Mouse (Mus musculus): Measurements from ENCODE around the gene Tuba1a. TPM values are rescaled to one million over a fixed set of nuclear protein-coding genes. Genes with fewer than 3 reads are reported as not detected.
A peak's percentile ranks its signal among the peaks of the same experiment; 100 is the strongest.

Gene Tuba1a
- polyA plus RNA-seq, 1 experiment from 2014 or later = 1,167 TPM

GRCm38 (mm10) chr15:98984681-98985080, 31.2 kb upstream of the Tuba1a start:
- DNase-seq (no peak), ATAC-seq (ENCODE audit: insufficient read depth) (no peak)
- no peak for TF ChIP-seq CTCF (IDR thresholded peaks at IDR 0.05; ENCODE audit: low read depth)
- Histone ChIP-seq H3K27me3 (ENCODE audit: insufficient read depth, low read length) (no peaks in the 10 kb centered on the region), H3K4me3 (ENCODE audit: low read depth, low read length) (no peak overlapping the region), H3K9me3 (ENCODE audit: low read depth, low read length) (no peaks in the 10 kb centered on the region), H3K9ac (no peak overlapping the region), H3K36me3 (ENCODE audit: insufficient read depth) (no peaks in the 10 kb centered on the region), H3K4me1 (ENCODE audit: insufficient read depth) (peaks cover 7% of the 10 kb centered on the region), H3K4me2 (peak overlapping the region; percentile 72), H3K27ac (ENCODE audit: low read depth) (peak overlapping the region; percentile 94; the same call in 1 of the 2 replicates)
- WGBS = 50% methylated on average over 6 of the region's 6 CpGs

- no peak for ATAC-seq (ENCODE audit: insufficient read depth)
- 50% methylated on average over 16 of the region's 16 CpGs for WGBS
- Histone ChIP-seq H3K4me3 (ENCODE audit: low read depth, low read length) (no peak overlapping the region), H3K9me3 (ENCODE audit: low read depth, low read length) (no peaks in the 10 kb centered on the region), H3K9ac (no peak overlapping the region), H3K4me1 (ENCODE audit: insufficient read depth) (peaks cover 7% of the 10 kb centered on the region), H3K4me2 (no peak overlapping the region), H3K36me3 (ENCODE audit: insufficient read depth) (no peaks in the 10 kb centered on the region), H3K27ac (ENCODE audit: low read depth) (no peak overlapping the region; the same call in 1 of the 2 replicates), H3K27me3 (ENCODE audit: insufficient read depth, low read length) (no peaks in the 10 kb centered on the region)
- no peak for DNase-seq
- no peak for TF ChIP-seq CTCF (IDR thresholded peaks at IDR 0.05; ENCODE audit: low read depth)
These were observed 30.1 kb upstream of the Tuba1a start for GRCm38 (mm10) chr15:98983431-98984081.

DNA sequence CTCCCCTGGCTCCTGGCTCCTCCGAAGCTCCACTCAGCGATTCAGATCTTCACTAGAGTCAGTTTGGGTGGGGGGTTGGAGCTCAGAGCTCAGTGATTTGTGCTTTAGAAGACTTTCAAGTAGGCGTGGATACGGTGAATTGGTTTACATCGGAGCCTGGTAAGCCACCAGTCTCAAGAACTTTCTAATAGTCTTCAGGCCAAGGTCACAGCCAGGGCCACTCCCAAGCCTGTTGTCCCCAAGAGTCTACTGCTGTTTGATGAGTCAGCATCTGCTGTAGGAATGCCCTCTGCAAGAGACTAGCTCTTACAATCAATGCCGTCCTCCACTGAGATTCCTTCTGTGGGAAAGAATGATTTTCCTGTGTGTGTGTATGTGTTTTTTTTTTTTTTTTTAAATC, 28.6 kb upstream of the Tuba1a start:
- no peak for DNase-seq
- no peak for TF ChIP-seq CTCF (IDR thresholded peaks at IDR 0.05; ENCODE audit: low read depth)
- no peaks in the 10 kb centered on the region for H3K36me3 ChIP-seq (ENCODE audit: insufficient read depth)
- H3K27me3 ChIP-seq (ENCODE audit: insufficient read depth, low read length) = no peaks in the 10 kb centered on the region
- no peak overlapping the region for H3K9ac ChIP-seq
- peaks cover 11% of the 10 kb centered on the region for H3K4me1 ChIP-seq (ENCODE audit: insufficient read depth)
- no peak overlapping the region for H3K4me3 ChIP-seq (ENCODE audit: low read depth, low read length)
- 80% methylated on average over 6 of the region's 6 CpGs for WGBS
- no peak for ATAC-seq (ENCODE audit: insufficient read depth)
- no peaks in the 10 kb centered on the region for H3K9me3 ChIP-seq (ENCODE audit: low read depth, low read length)
- H3K27ac ChIP-seq (ENCODE audit: low read depth) = no peak overlapping the region
- H3K4me2 ChIP-seq = no peak overlapping the region

DNA sequence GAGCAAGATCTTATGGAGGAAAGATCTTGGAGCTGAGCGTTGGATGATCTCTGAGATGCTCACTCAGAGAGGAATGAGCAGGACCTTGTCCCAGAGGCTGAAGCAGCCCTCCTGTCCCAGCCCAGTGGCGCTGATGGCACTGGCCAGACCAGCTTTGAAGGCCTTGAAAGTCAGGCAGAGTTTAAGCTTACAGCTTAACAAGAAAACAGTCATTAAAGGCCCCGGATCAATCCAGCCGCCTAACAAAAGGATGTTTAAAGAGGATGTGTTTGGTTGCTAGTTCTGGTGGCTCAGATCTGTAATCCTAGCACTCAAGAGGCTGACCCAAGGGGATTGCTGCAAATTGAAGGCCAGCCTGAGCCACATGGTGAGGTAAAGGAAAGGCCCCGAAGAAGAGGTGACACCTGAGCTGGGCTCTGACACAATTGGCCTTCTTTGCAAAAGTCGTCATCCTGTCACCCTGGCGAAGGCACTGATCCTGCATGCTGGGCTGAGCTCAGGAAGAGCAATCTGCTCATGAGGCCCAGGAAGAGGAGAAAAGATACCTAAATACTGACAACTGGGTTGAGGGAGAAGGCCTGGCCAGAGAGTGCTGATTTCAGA, 26.6 kb upstream of the Tuba1a start:
- Histone ChIP-seq H3K4me1 (ENCODE audit: insufficient read depth) (peaks cover 11% of the 10 kb centered on the region), H3K4me2 (no peak overlapping the region), H3K27ac (ENCODE audit: low read depth) (no peak overlapping the region), H3K9me3 (ENCODE audit: low read depth, low read length) (no peaks in the 10 kb centered on the region), H3K9ac (no peak overlapping the region), H3K27me3 (ENCODE audit: insufficient read depth, low read length) (no peaks in the 10 kb centered on the region), H3K4me3 (ENCODE audit: low read depth, low read length) (no peak overlapping the region), H3K36me3 (ENCODE audit: insufficient read depth) (no peaks in the 10 kb centered on the region)
- no peak for TF ChIP-seq CTCF (IDR thresholded peaks at IDR 0.05; ENCODE audit: low read depth)
- DNase-seq (no peak), ATAC-seq (ENCODE audit: insufficient read depth) (no peak)
- 30% methylated on average over 7 of the region's 7 CpGs for WGBS

DNA sequence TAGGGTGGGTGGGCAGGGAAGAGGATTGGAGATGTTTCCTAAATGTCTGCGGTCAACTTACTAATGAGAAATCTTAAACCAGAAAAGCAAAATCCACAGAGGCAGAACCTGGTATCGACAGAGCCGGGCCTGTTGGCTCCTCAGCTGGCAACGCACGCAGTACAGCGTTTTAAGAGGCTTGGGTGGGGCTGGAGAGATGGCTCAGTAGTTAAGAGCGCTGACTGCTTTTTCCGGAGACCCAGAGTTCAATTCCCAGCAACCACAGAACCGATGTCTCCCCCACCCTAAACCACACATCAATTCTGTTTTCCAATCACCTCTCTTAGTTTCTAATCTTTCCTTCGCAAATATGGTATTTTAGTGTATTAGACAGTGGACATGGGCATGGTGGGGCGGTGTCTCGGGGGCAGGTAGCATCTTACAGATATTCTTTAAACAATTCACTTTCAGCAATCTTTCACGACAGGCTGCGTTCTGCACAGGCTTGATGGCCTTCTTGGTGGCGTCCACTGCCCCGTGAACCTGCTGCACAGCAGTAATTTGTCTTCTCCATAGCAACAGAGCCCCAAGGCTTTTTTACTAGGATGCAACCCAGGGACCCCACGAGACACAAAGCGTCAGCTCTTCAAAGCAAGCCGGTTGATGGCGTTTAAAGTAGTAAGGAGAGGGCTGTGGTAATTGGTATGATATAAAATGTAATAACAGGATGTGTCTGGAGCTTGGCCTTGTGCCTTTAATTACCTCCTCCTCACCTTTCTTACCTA, 25.1 kb upstream of the Tuba1a start:
- Histone ChIP-seq H3K27ac (ENCODE audit: low read depth) (peak overlapping the region; percentile 71; the same call in 1 of the 2 replicates), H3K27me3 (ENCODE audit: insufficient read depth, low read length) (no peaks in the 10 kb centered on the region), H3K9me3 (ENCODE audit: low read depth, low read length) (no peaks in the 10 kb centered on the region), H3K4me3 (ENCODE audit: low read depth, low read length) (no peak overlapping the region), H3K4me1 (ENCODE audit: insufficient read depth) (peaks cover 11% of the 10 kb centered on the region), H3K9ac (no peak overlapping the region), H3K4me2 (peak overlapping the region; percentile 38; the same call in 1 of the 2 replicates), H3K36me3 (ENCODE audit: insufficient read depth) (no peaks in the 10 kb centered on the region)
- DNase-seq = no peak
- no peak for ATAC-seq (ENCODE audit: insufficient read depth)
- no peak for TF ChIP-seq CTCF (IDR thresholded peaks at IDR 0.05; ENCODE audit: low read depth)
- WGBS = 66% methylated on average over 20 of the region's 20 CpGs

GRCm38 (mm10) chr15:98977759-98978408, 24.4 kb upstream of the Tuba1a start:
- Histone ChIP-seq H3K4me1 (ENCODE audit: insufficient read depth) (peaks cover 11% of the 10 kb centered on the region), H3K27ac (ENCODE audit: low read depth) (peak overlapping the region; percentile 71), H3K9me3 (ENCODE audit: low read depth, low read length) (no peaks in the 10 kb centered on the region), H3K27me3 (ENCODE audit: insufficient read depth, low read length) (no peaks in the 10 kb centered on the region), H3K4me2 (peak overlapping the region; percentile 38; the same call in 1 of the 2 replicates), H3K4me3 (ENCODE audit: low read depth, low read length) (no peak overlapping the region), H3K36me3 (ENCODE audit: insufficient read depth) (no peaks in the 10 kb centered on the region), H3K9ac (no peak overlapping the region; the same call in 1 of the 2 replicates)
- ATAC-seq (ENCODE audit: insufficient read depth) (0 out of 2 replicates have a peak, but pooled peaks have one; percentile 54), DNase-seq (peak; percentile 80)
- 56% methylated on average over 14 of the region's 14 CpGs for WGBS
- no peak for TF ChIP-seq CTCF (IDR thresholded peaks at IDR 0.05; ENCODE audit: low read depth)
